Mouse (Mus musculus) midbrain, embryonic 16.5 days (tissue): ENCODE results near the gene Clcnka. TPM values are rescaled to one million over a fixed set of nuclear protein-coding genes. Genes with fewer than 3 reads are reported as not detected.
A peak's percentile ranks its signal among the peaks of the same experiment; 100 is the strongest.

Experiments
- ATAC-seq: fragments of 200-750 bp; cut with Nextera tagmentation; 2 replicates; pipeline ENCODE4 v1.8.0; 2017; ENCODE audit warnings: moderate TSS enrichment
- H3K27ac ChIP-seq: fragments of 300-500 bp; sonication (generic); 2 replicates; pipeline ENCODE4 v1.5.1; 2014; ENCODE audit warnings: mild to moderate bottlenecking, low read length, mixed read lengths
- H3K27me3 ChIP-seq: fragments of 300-500 bp; sonication (generic); 2 replicates; pipeline ENCODE4 v1.6.1; 2014; ENCODE audit warnings: low read depth, low read length, mixed read lengths; ENCODE audit not compliant: control insufficient read depth, insufficient read depth
- H3K36me3 ChIP-seq: fragments of 300-500 bp; sonication (generic); 2 replicates; pipeline ENCODE4 v1.6.1; 2014; ENCODE audit warnings: mild to moderate bottlenecking, low read length, moderate library complexity, mixed read lengths; ENCODE audit not compliant: control insufficient read depth, insufficient read depth
- H3K4me1 ChIP-seq: fragments of 300-500 bp; sonication (generic); 2 replicates; pipeline ENCODE4 v1.6.1; 2014; ENCODE audit warnings: mild to moderate bottlenecking, low read length, mixed read lengths; ENCODE audit not compliant: control insufficient read depth, insufficient read depth
- H3K4me2 ChIP-seq: fragments of 300-500 bp; sonication (generic); 2 replicates; pipeline ENCODE4 v1.6.1; 2014; ENCODE audit warnings: mild to moderate bottlenecking, low read length, mixed read lengths
- H3K4me3 ChIP-seq: fragments of 300-500 bp; sonication (generic); 2 replicates; pipeline ENCODE4 v1.5.1; 2014; ENCODE audit warnings: low read depth, mild to moderate bottlenecking, low read length, moderate library complexity, mixed read lengths
- H3K9ac ChIP-seq: fragments of 300-500 bp; sonication (generic); 2 replicates; pipeline ENCODE4 v1.6.1; 2014; ENCODE audit warnings: low read depth, low read length, mixed read lengths
- H3K9me3 ChIP-seq: fragments of 300-500 bp; sonication (generic); replicated peaks from 2 replicates; pipeline ENCODE4 v1.6.1; 2014; ENCODE audit warnings: mild to moderate bottlenecking, low read length, mixed read lengths; ENCODE audit not compliant: control insufficient read depth, poor library complexity, severe bottlenecking
- WGBS: fragments of 180-500 bp; shearing (Covaris S2); extraction: QIAGEN DNeasy Blood & Tissue Kit; methylation state at CpG from one replicate; pipeline ENCODE4 v1.1.7; 2014; 5-methylcytosine and 5-hydroxymethylcytosine counted together
- polyA plus RNA-seq: library from polyadenylated mRNA; unstranded; fragments of >200 nt; fragmentation: Nextera tagmentation; extraction: Ambion mirVana; gene quantifications from 2 replicates; pipeline ENCODE4 v1.2.1, GENCODE M21; 2015

The Clcnka gene
- polyA plus RNA-seq, 1 experiment from 2014 or later: 0.19 TPM

GRCm38 (mm10) chr4:141372426-141372825, 26.1 kb downstream of the Clcnka start:
- no peak for ATAC-seq
- 95% methylated on average over 5 of the region's 5 CpGs for WGBS
- H3K4me2 ChIP-seq: no peak overlapping the region
- no peak overlapping the region for H3K27ac ChIP-seq
- H3K4me3 ChIP-seq: no peak overlapping the region
- H3K9ac ChIP-seq: no peak overlapping the region
- no peaks in the 10 kb centered on the region for H3K9me3 ChIP-seq
- H3K36me3 ChIP-seq: no peaks in the 10 kb centered on the region
- peaks cover 3% of the 10 kb centered on the region; the same call in 1 of the 2 replicates for H3K4me1 ChIP-seq
- no peaks in the 10 kb centered on the region for H3K27me3 ChIP-seq

- H3K9me3 ChIP-seq: no peaks in the 10 kb centered on the region
- peaks cover 3% of the 10 kb centered on the region; the same call in 1 of the 2 replicates for H3K4me1 ChIP-seq
- H3K9ac ChIP-seq: peak within 1 kb of the TSS; percentile 88
- under 1% methylated on average over 58 of the region's 71 CpGs for WGBS
- peak within 1 kb of the TSS; percentile 75 for H3K4me3 ChIP-seq
- no peak within 1 kb of the TSS for H3K27ac ChIP-seq
- no peaks in the 10 kb centered on the region for H3K36me3 ChIP-seq
- ATAC-seq: peak; percentile 43; the same call in 1 of the 2 replicates
- peak within 1 kb of the TSS; percentile 86 for H3K4me2 ChIP-seq
- peaks cover 9% of the 10 kb centered on the region for H3K27me3 ChIP-seq
Observed at GRCm38 (mm10) chr4:141367997-141368791, 30.3 kb downstream of the Clcnka start, which contains the start of gene Fam131c. Gene Fam131c, plus strand, starts transcription at chr4:141368220.

- H3K9me3 ChIP-seq: no peaks in the 10 kb centered on the region
- H3K4me2 ChIP-seq: no peak overlapping the region
- peaks cover 9% of the 10 kb centered on the region for H3K27me3 ChIP-seq
- no peak overlapping the region for H3K4me3 ChIP-seq
- H3K4me1 ChIP-seq: peaks cover 3% of the 10 kb centered on the region; the same call in 1 of the 2 replicates
- H3K36me3 ChIP-seq: no peaks in the 10 kb centered on the region
- no peak for ATAC-seq
- WGBS: 74% methylated on average over 7 of the region's 7 CpGs
- no peak overlapping the region for H3K9ac ChIP-seq
- no peak overlapping the region for H3K27ac ChIP-seq
Observed at GRCm38 (mm10) chr4:141365876-141366275, 32.6 kb downstream of the Clcnka start.

- H3K9me3 ChIP-seq: no peaks in the 10 kb centered on the region
- H3K36me3 ChIP-seq: no peaks in the 10 kb centered on the region
- H3K4me3 ChIP-seq: no peak overlapping the region
- WGBS: 39% methylated on average over 8 of the region's 8 CpGs
- H3K27ac ChIP-seq: no peak overlapping the region
- H3K4me1 ChIP-seq: peaks cover 3% of the 10 kb centered on the region; the same call in 1 of the 2 replicates
- no peak overlapping the region for H3K4me2 ChIP-seq
- no peak overlapping the region for H3K9ac ChIP-seq
- no peak for ATAC-seq
- H3K27me3 ChIP-seq: peaks cover 9% of the 10 kb centered on the region
Observed at GRCm38 (mm10) chr4:141365126-141365525, 33.4 kb downstream of the Clcnka start.

GRCm38 (mm10) chr4:141362937-141363548, 35.5 kb downstream of the Clcnka start:
- ATAC-seq: peak; percentile 18; the same call in 1 of the 2 replicates
- H3K9me3 ChIP-seq: no peaks in the 10 kb centered on the region
- WGBS: 25% methylated on average over 11 of the region's 11 CpGs
- no peak overlapping the region for H3K27ac ChIP-seq
- H3K36me3 ChIP-seq: no peaks in the 10 kb centered on the region
- H3K4me1 ChIP-seq: no peaks in the 10 kb centered on the region
- H3K27me3 ChIP-seq: peaks cover 9% of the 10 kb centered on the region
- no peak overlapping the region for H3K4me3 ChIP-seq
- no peak overlapping the region; the same call in 1 of the 2 replicates for H3K4me2 ChIP-seq
- no peak overlapping the region for H3K9ac ChIP-seq

GRCm38 (mm10) chr4:141360846-141361245, 37.7 kb downstream of the Clcnka start:
- no peak overlapping the region for H3K9ac ChIP-seq
- H3K4me1 ChIP-seq: no peaks in the 10 kb centered on the region
- no peak overlapping the region for H3K27ac ChIP-seq
- ATAC-seq: no peak
- H3K36me3 ChIP-seq: no peaks in the 10 kb centered on the region
- no peaks in the 10 kb centered on the region for H3K9me3 ChIP-seq
- 27% methylated on average over 7 of the region's 7 CpGs for WGBS
- no peak overlapping the region for H3K4me2 ChIP-seq
- no peak overlapping the region for H3K4me3 ChIP-seq
- no peaks in the 10 kb centered on the region for H3K27me3 ChIP-seq

- H3K4me3 ChIP-seq: no peak overlapping the region
- H3K36me3 ChIP-seq: no peaks in the 10 kb centered on the region
- no peak overlapping the region for H3K27ac ChIP-seq
- 91% methylated on average over 6 of the region's 6 CpGs for WGBS
- no peak for ATAC-seq
- H3K4me2 ChIP-seq: no peak overlapping the region
- no peaks in the 10 kb centered on the region for H3K9me3 ChIP-seq
- no peaks in the 10 kb centered on the region for H3K27me3 ChIP-seq
- no peaks in the 10 kb centered on the region for H3K4me1 ChIP-seq
- H3K9ac ChIP-seq: no peak overlapping the region
Observed at GRCm38 (mm10) chr4:141359222-141359621, 39.3 kb downstream of the Clcnka start.

GRCm38 (mm10) chr4:141357811-141358210, 40.7 kb downstream of the Clcnka start:
- no peak overlapping the region for H3K27ac ChIP-seq
- no peak overlapping the region for H3K4me2 ChIP-seq
- no peak for ATAC-seq
- H3K4me1 ChIP-seq: no peaks in the 10 kb centered on the region
- no peak overlapping the region for H3K9ac ChIP-seq
- H3K4me3 ChIP-seq: no peak overlapping the region
- no peaks in the 10 kb centered on the region for H3K27me3 ChIP-seq
- H3K9me3 ChIP-seq: no peaks in the 10 kb centered on the region
- H3K36me3 ChIP-seq: no peaks in the 10 kb centered on the region

GRCm38 (mm10) chr4:141353868-141354267, 44.7 kb downstream of the Clcnka start:
- WGBS: 71% methylated on average over 8 of the region's 8 CpGs
- ATAC-seq: no peak

More at GRCm38 (mm10) chr4:141353868-141354267, 44.7 kb downstream of the Clcnka start:
- Histone ChIP-seq H3K9ac (no peak overlapping the region), H3K4me1 (no peaks in the 10 kb centered on the region), H3K27me3 (no peaks in the 10 kb centered on the region), H3K27ac (no peak overlapping the region), H3K4me3 (no peak overlapping the region), H3K36me3 (no peaks in the 10 kb centered on the region), H3K9me3 (no peaks in the 10 kb centered on the region), H3K4me2 (no peak overlapping the region)
